Mouse (Mus musculus) cerebellum, adult 18-20 months (tissue): ENCODE results near the gene Gstm2.
"Not testable (repeated sequence)": the region's sequence is repeated elsewhere in the genome, so short reads cannot be mapped to it uniquely, and the experiment has no call there.

ENCODE experiments used
- DNase-seq, 2 experiments: peaks; one replicate each; pipeline ENCODE4 v3.0.0; 2021

Gene Gstm2

GRCm38 (mm10) chr3:107995974-107996373 lies 9.7 kb upstream of the Gstm2 start:
- DNase-seq = not testable (repeated sequence)

GRCm38 (mm10) chr3:107985141-107985540 lies 1.1 kb downstream of the Gstm2 start:
- not testable (repeated sequence) for DNase-seq

- DNase-seq = no peak
These were observed 1.8 kb downstream of the Gstm2 start for GRCm38 (mm10) chr3:107984471-107984870.

GRCm38 (mm10) chr3:107983771-107984170 lies 2.5 kb downstream of the Gstm2 start:
- DNase-seq = no peak

- DNase-seq = no peak
These were observed 3.5 kb downstream of the Gstm2 start for GRCm38 (mm10) chr3:107982726-107983125.

- DNase-seq = no peak
These were observed 5.0 kb downstream of the Gstm2 start for GRCm38 (mm10) chr3:107981261-107981660.

GRCm38 (mm10) chr3:107977691-107978090 lies 8.6 kb downstream of the Gstm2 start:
- DNase-seq = no peak

- no peak for DNase-seq
These were observed 12.0 kb downstream of the Gstm2 start for GRCm38 (mm10) chr3:107974237-107974636.

GRCm38 (mm10) chr3:107972070-107972469 lies 14.2 kb downstream of the Gstm2 start:
- no peak for DNase-seq

- DNase-seq = not testable (repeated sequence)
These were observed 15.2 kb downstream of the Gstm2 start for GRCm38 (mm10) chr3:107971101-107971500.

- no peak for DNase-seq
These were observed 17.4 kb downstream of the Gstm2 start, which contains the start of gene Gstm3 for GRCm38 (mm10) chr3:107968724-107969395. Gene Gstm3 (minus strand): TSS chr3:107969283.

- DNase-seq = no peak
These were observed 19.6 kb downstream of the Gstm2 start for GRCm38 (mm10) chr3:107966631-107967030.

- no peak for DNase-seq
These were observed 20.7 kb downstream of the Gstm2 start for GRCm38 (mm10) chr3:107965592-107965991.

GRCm38 (mm10) chr3:107964656-107965308 lies 21.5 kb downstream of the Gstm2 start:
- DNase-seq = no peak

GRCm38 (mm10) chr3:107964026-107964425 lies 22.2 kb downstream of the Gstm2 start:
- DNase-seq = no peak

GRCm38 (mm10) chr3:107955260-107955659 lies 31.0 kb downstream of the Gstm2 start:
- DNase-seq = not testable (repeated sequence)

GRCm38 (mm10) chr3:107953906-107954305 lies 32.3 kb downstream of the Gstm2 start:
- no peak for DNase-seq

- DNase-seq = peak; percentile 33 to 34
These were observed 32.9 kb downstream of the Gstm2 start for GRCm38 (mm10) chr3:107953328-107953755.

GRCm38 (mm10) chr3:107950531-107950930 lies 35.7 kb downstream of the Gstm2 start:
- DNase-seq = no peak

GRCm38 (mm10) chr3:107949461-107949860 lies 36.8 kb downstream of the Gstm2 start:
- not testable (repeated sequence) for DNase-seq

GRCm38 (mm10) chr3:107945729-107946128 lies 40.5 kb downstream of the Gstm2 start:
- no peak for DNase-seq

GRCm38 (mm10) chr3:107943239-107943990 lies 42.8 kb downstream of the Gstm2 start, which contains the start of gene Gstm6:
Gene Gstm6 (minus strand): TSS chr3:107943749.
- no peak for DNase-seq

- no peak for DNase-seq
These were observed 45.0 kb downstream of the Gstm2 start for GRCm38 (mm10) chr3:107941261-107941660.

- no peak for DNase-seq
These were observed 45.7 kb downstream of the Gstm2 start for GRCm38 (mm10) chr3:107940524-107940923.
